Mouse (Mus musculus): ENCODE data around the gene Ctsa. TPM values are rescaled to one million over a fixed set of nuclear protein-coding genes. Genes with fewer than 3 reads are reported as not detected.

The Ctsa gene
- total and polyA plus RNA-seq, 2 experiments from 2014 or later: 134 to 263 TPM

GRCm38 (mm10) chr2:164787032-164787431 lies 45.6 kb upstream of the Ctsa start:
- no peak for DNase-seq (ENCODE audit: low spot score)
- peaks cover 27% of the 10 kb centered on the region for H3K36me3 ChIP-seq (replicated peaks; ENCODE audit: control insufficient read depth, insufficient read depth, low read length)
- peak overlapping the region; percentile 77 for H3K9ac ChIP-seq (replicated peaks; ENCODE audit: low read depth, low read length)
- peaks cover 20% of the 10 kb centered on the region for H3K4me1 ChIP-seq (ENCODE audit: control insufficient read depth, insufficient read depth)
- WGBS: 68% methylated on average over 3 of the region's 3 CpGs
- H3K27me3 ChIP-seq (ENCODE audit: control insufficient read depth, insufficient read depth, low read length): no peaks in the 10 kb centered on the region
- TF ChIP-seq CTCF (IDR thresholded peaks at IDR 0.05; ENCODE audit: low read depth) (no peak), EP300 (IDR thresholded peaks at IDR 0.05; ENCODE audit: low read depth) (no peak)
- ATAC-seq (ENCODE audit: insufficient read depth, low read depth): no peak
- H3K27ac ChIP-seq (ENCODE audit: low read depth): peak overlapping the region; percentile 89
- peak overlapping the region; percentile 76 for H3K4me3 ChIP-seq (ENCODE audit: low read depth, low read length)
- H3K4me2 ChIP-seq (ENCODE audit: low read depth, low read length): peak overlapping the region; percentile 86
- no peaks in the 10 kb centered on the region for H3K9me3 ChIP-seq (replicated peaks; ENCODE audit: control insufficient read depth, low read length)

- ATAC-seq (ENCODE audit: insufficient read depth, low read depth) (no peak), DNase-seq (ENCODE audit: low spot score) (no peak)
- Histone ChIP-seq H3K36me3 (replicated peaks; ENCODE audit: control insufficient read depth, insufficient read depth, low read length) (peaks cover 35% of the 10 kb centered on the region), H3K9me3 (replicated peaks; ENCODE audit: control insufficient read depth, low read length) (no peaks in the 10 kb centered on the region), H3K4me2 (ENCODE audit: low read depth, low read length) (0 out of 2 replicates have a peak overlapping the region, but pooled peaks have one; percentile 86), H3K9ac (replicated peaks; ENCODE audit: low read depth, low read length) (no peak overlapping the region), H3K27ac (ENCODE audit: low read depth) (no peak overlapping the region), H3K27me3 (ENCODE audit: control insufficient read depth, insufficient read depth, low read length) (no peaks in the 10 kb centered on the region), H3K4me3 (ENCODE audit: low read depth, low read length) (no peak overlapping the region), H3K4me1 (ENCODE audit: control insufficient read depth, insufficient read depth) (peaks cover 20% of the 10 kb centered on the region)
- 82% methylated on average over 10 of the region's 10 CpGs for WGBS
- no peak for TF ChIP-seq CTCF (IDR thresholded peaks at IDR 0.05; ENCODE audit: low read depth)
- no peak for TF ChIP-seq EP300 (IDR thresholded peaks at IDR 0.05; ENCODE audit: low read depth)
These were observed 44.9 kb upstream of the Ctsa start for GRCm38 (mm10) chr2:164787779-164788178.

- WGBS: 60% methylated on average over 4 of the region's 4 CpGs
- Histone ChIP-seq H3K4me1 (ENCODE audit: control insufficient read depth, insufficient read depth) (peaks cover 22% of the 10 kb centered on the region), H3K27me3 (ENCODE audit: control insufficient read depth, insufficient read depth, low read length) (no peaks in the 10 kb centered on the region), H3K4me2 (ENCODE audit: low read depth, low read length) (no peak overlapping the region), H3K4me3 (ENCODE audit: low read depth, low read length) (no peak overlapping the region), H3K36me3 (replicated peaks; ENCODE audit: control insufficient read depth, insufficient read depth, low read length) (peaks cover 38% of the 10 kb centered on the region), H3K9me3 (replicated peaks; ENCODE audit: control insufficient read depth, low read length) (no peaks in the 10 kb centered on the region), H3K27ac (ENCODE audit: low read depth) (no peak overlapping the region), H3K9ac (replicated peaks; ENCODE audit: low read depth, low read length) (no peak overlapping the region)
- ATAC-seq (ENCODE audit: insufficient read depth, low read depth) (no peak), DNase-seq (ENCODE audit: low spot score) (no peak)
- TF ChIP-seq EP300 (IDR thresholded peaks at IDR 0.05; ENCODE audit: low read depth) (no peak), CTCF (IDR thresholded peaks at IDR 0.05; ENCODE audit: low read depth) (no peak)
These were observed 44.3 kb upstream of the Ctsa start for GRCm38 (mm10) chr2:164788411-164788810.

GRCm38 (mm10) chr2:164790451-164790850 lies 42.2 kb upstream of the Ctsa start:
- H3K36me3 ChIP-seq (replicated peaks; ENCODE audit: control insufficient read depth, insufficient read depth, low read length): peaks cover 47% of the 10 kb centered on the region
- no peaks in the 10 kb centered on the region for H3K9me3 ChIP-seq (replicated peaks; ENCODE audit: control insufficient read depth, low read length)
- WGBS: 59% methylated on average over 4 of the region's 4 CpGs
- DNase-seq (ENCODE audit: low spot score) (no peak), ATAC-seq (ENCODE audit: insufficient read depth, low read depth) (no peak)
- no peak overlapping the region for H3K27ac ChIP-seq (ENCODE audit: low read depth)
- no peak overlapping the region for H3K9ac ChIP-seq (replicated peaks; ENCODE audit: low read depth, low read length)
- no peaks in the 10 kb centered on the region for H3K27me3 ChIP-seq (ENCODE audit: control insufficient read depth, insufficient read depth, low read length)
- H3K4me2 ChIP-seq (ENCODE audit: low read depth, low read length): no peak overlapping the region
- no peak overlapping the region for H3K4me3 ChIP-seq (ENCODE audit: low read depth, low read length)
- H3K4me1 ChIP-seq (ENCODE audit: control insufficient read depth, insufficient read depth): peaks cover 17% of the 10 kb centered on the region
- no peak for TF ChIP-seq EP300 (IDR thresholded peaks at IDR 0.05; ENCODE audit: low read depth)
- no peak for TF ChIP-seq CTCF (IDR thresholded peaks at IDR 0.05; ENCODE audit: low read depth)

GRCm38 (mm10) chr2:164791841-164792261 lies 40.8 kb upstream of the Ctsa start:
- Histone ChIP-seq H3K27ac (ENCODE audit: low read depth) (no peak overlapping the region), H3K4me2 (ENCODE audit: low read depth, low read length) (no peak overlapping the region), H3K9me3 (replicated peaks; ENCODE audit: control insufficient read depth, low read length) (no peaks in the 10 kb centered on the region), H3K36me3 (replicated peaks; ENCODE audit: control insufficient read depth, insufficient read depth, low read length) (peaks cover 59% of the 10 kb centered on the region), H3K9ac (replicated peaks; ENCODE audit: low read depth, low read length) (no peak overlapping the region), H3K4me3 (ENCODE audit: low read depth, low read length) (no peak overlapping the region), H3K4me1 (ENCODE audit: control insufficient read depth, insufficient read depth) (peaks cover 12% of the 10 kb centered on the region), H3K27me3 (ENCODE audit: control insufficient read depth, insufficient read depth, low read length) (no peaks in the 10 kb centered on the region)
- 86% methylated on average over 18 of the region's 18 CpGs for WGBS
- ATAC-seq (ENCODE audit: insufficient read depth, low read depth) (no peak), DNase-seq (ENCODE audit: low spot score) (no peak)
- no peak for TF ChIP-seq CTCF (IDR thresholded peaks at IDR 0.05; ENCODE audit: low read depth)
- TF ChIP-seq EP300 (IDR thresholded peaks at IDR 0.05; ENCODE audit: low read depth): no peak

Measured in heart, postnatal 0 days (tissue).